Mouse (Mus musculus): Measurements from ENCODE around the gene Mysm1. TPM values are rescaled to one million over a fixed set of nuclear protein-coding genes. Genes with fewer than 3 reads are reported as not detected.

Gene Mysm1
- 26.4 and 30.6 TPM in 2 replicates for polyA plus RNA-seq (2015; fragmentation: Nextera tagmentation; extraction: Ambion mirVana)

- H3K9me3 ChIP-seq = no peaks in the 10 kb centered on the region
- peak within 1 kb of the TSS; percentile 76 for H3K4me2 ChIP-seq
- WGBS = under 1% methylated on average over 69 of the region's 69 CpGs
- peak within 1 kb of the TSS; percentile 85 for H3K27ac ChIP-seq
- peak; percentile 100 for ATAC-seq (replicated peaks)
- peak within 1 kb of the TSS; percentile 55 for H3K4me3 ChIP-seq
- peaks cover 28% of the 10 kb centered on the region for H3K4me1 ChIP-seq
- H3K36me3 ChIP-seq (replicated peaks) = peaks cover 3% of the 10 kb centered on the region
- H3K9ac ChIP-seq = peak within 1 kb of the TSS; percentile 73
- H3K27me3 ChIP-seq (replicated peaks) = no peaks in the 10 kb centered on the region
Observed at GRCm38 (mm10) chr4:94978590-94979499, at the start of gene Mysm1. Gene Mysm1, minus strand, starts transcription at chr4:94979100.

- ATAC-seq (replicated peaks) = peak; percentile 87
- no peak overlapping the region for H3K27ac ChIP-seq
- H3K4me2 ChIP-seq = peak overlapping the region; percentile 19; the same call in 1 of the 2 replicates
- no peaks in the 10 kb centered on the region for H3K36me3 ChIP-seq (replicated peaks)
- H3K27me3 ChIP-seq (replicated peaks) = no peaks in the 10 kb centered on the region
- no peak overlapping the region for H3K9ac ChIP-seq
- no peaks in the 10 kb centered on the region for H3K9me3 ChIP-seq
- H3K4me1 ChIP-seq = peaks cover 3% of the 10 kb centered on the region; the same call in 1 of the 2 replicates
- WGBS = 54% methylated on average over 16 of the region's 16 CpGs
- H3K4me3 ChIP-seq = no peak overlapping the region
Observed at GRCm38 (mm10) chr4:95025847-95026600, 47.1 kb upstream of the Mysm1 start.

- ATAC-seq (replicated peaks) = no peak
Observed at GRCm38 (mm10) chr4:95023350-95023953, 44.6 kb upstream of the Mysm1 start.

GRCm38 (mm10) chr4:95021649-95022637, 43.0 kb upstream of the Mysm1 start:
- no peak overlapping the region for H3K27ac ChIP-seq
- WGBS = 86% methylated on average over 12 of the region's 12 CpGs
- no peaks in the 10 kb centered on the region for H3K36me3 ChIP-seq (replicated peaks)
- no peaks in the 10 kb centered on the region for H3K27me3 ChIP-seq (replicated peaks)
- H3K4me1 ChIP-seq = peaks cover 3% of the 10 kb centered on the region; the same call in 1 of the 2 replicates
- H3K9ac ChIP-seq = no peak overlapping the region
- H3K4me3 ChIP-seq = no peak overlapping the region
- no peak for ATAC-seq (replicated peaks)
- H3K9me3 ChIP-seq = no peaks in the 10 kb centered on the region
- no peak overlapping the region for H3K4me2 ChIP-seq

More at GRCm38 (mm10) chr4:95023350-95023953, 44.6 kb upstream of the Mysm1 start:
- Histone ChIP-seq H3K9me3 (no peaks in the 10 kb centered on the region), H3K9ac (no peak overlapping the region), H3K27me3 (replicated peaks) (no peaks in the 10 kb centered on the region), H3K4me2 (no peak overlapping the region), H3K4me1 (peaks cover 3% of the 10 kb centered on the region; the same call in 1 of the 2 replicates), H3K36me3 (replicated peaks) (no peaks in the 10 kb centered on the region), H3K27ac (no peak overlapping the region), H3K4me3 (no peak overlapping the region)
- WGBS = 67% methylated on average over 12 of the region's 12 CpGs

- Histone ChIP-seq H3K36me3 (replicated peaks) (no peaks in the 10 kb centered on the region), H3K27ac (no peak overlapping the region), H3K9ac (no peak overlapping the region), H3K4me2 (no peak overlapping the region), H3K4me3 (no peak overlapping the region), H3K27me3 (replicated peaks) (no peaks in the 10 kb centered on the region), H3K4me1 (no peaks in the 10 kb centered on the region), H3K9me3 (no peaks in the 10 kb centered on the region)
- ATAC-seq (replicated peaks) = no peak
- WGBS = 85% methylated on average over 2 of the region's 2 CpGs
Observed at GRCm38 (mm10) chr4:95020201-95020600, 41.3 kb upstream of the Mysm1 start.

GRCm38 (mm10) chr4:95018221-95018620, 39.3 kb upstream of the Mysm1 start:
- Histone ChIP-seq H3K36me3 (replicated peaks) (no peaks in the 10 kb centered on the region), H3K4me1 (no peaks in the 10 kb centered on the region), H3K4me2 (no peak overlapping the region), H3K9ac (no peak overlapping the region), H3K4me3 (no peak overlapping the region), H3K9me3 (no peaks in the 10 kb centered on the region), H3K27ac (no peak overlapping the region), H3K27me3 (replicated peaks) (no peaks in the 10 kb centered on the region)
- no peak for ATAC-seq (replicated peaks)
- WGBS = 36% methylated on average over 7 of the region's 7 CpGs

GRCm38 (mm10) chr4:95012706-95013105, 33.8 kb upstream of the Mysm1 start:
- H3K9ac ChIP-seq = no peak overlapping the region
- WGBS = 65% methylated on average over 1 of the region's 1 CpGs
- no peaks in the 10 kb centered on the region for H3K36me3 ChIP-seq (replicated peaks)

GRCm38 (mm10) chr4:95012256-95012655, 33.4 kb upstream of the Mysm1 start:
- no peaks in the 10 kb centered on the region for H3K4me1 ChIP-seq
- no peak for ATAC-seq (replicated peaks)
- H3K9ac ChIP-seq = no peak overlapping the region
- no peak overlapping the region for H3K4me3 ChIP-seq
- H3K4me2 ChIP-seq = no peak overlapping the region
- H3K36me3 ChIP-seq (replicated peaks) = no peaks in the 10 kb centered on the region
- no peaks in the 10 kb centered on the region for H3K9me3 ChIP-seq
- H3K27ac ChIP-seq = no peak overlapping the region
- no peaks in the 10 kb centered on the region for H3K27me3 ChIP-seq (replicated peaks)

More at GRCm38 (mm10) chr4:95012706-95013105, 33.8 kb upstream of the Mysm1 start:
- Histone ChIP-seq H3K4me1 (no peaks in the 10 kb centered on the region), H3K27me3 (replicated peaks) (no peaks in the 10 kb centered on the region), H3K9me3 (no peaks in the 10 kb centered on the region), H3K4me2 (no peak overlapping the region), H3K27ac (no peak overlapping the region), H3K4me3 (no peak overlapping the region)
- no peak for ATAC-seq (replicated peaks)

- Histone ChIP-seq H3K9ac (no peak overlapping the region), H3K27me3 (replicated peaks) (no peaks in the 10 kb centered on the region), H3K4me3 (no peak overlapping the region), H3K4me1 (no peaks in the 10 kb centered on the region), H3K27ac (no peak overlapping the region), H3K9me3 (no peaks in the 10 kb centered on the region), H3K36me3 (replicated peaks) (no peaks in the 10 kb centered on the region), H3K4me2 (0 out of 2 replicates have a peak overlapping the region, but pooled peaks have one; percentile 20)
- WGBS = 43% methylated on average over 13 of the region's 13 CpGs
- peak; percentile 93 for ATAC-seq (replicated peaks)
Observed at GRCm38 (mm10) chr4:95008175-95009057, 29.5 kb upstream of the Mysm1 start.

GRCm38 (mm10) chr4:95007759-95008158, 28.9 kb upstream of the Mysm1 start:
- H3K27ac ChIP-seq = no peak overlapping the region
- H3K9me3 ChIP-seq = no peaks in the 10 kb centered on the region
- no peak overlapping the region for H3K4me3 ChIP-seq
- no peaks in the 10 kb centered on the region for H3K27me3 ChIP-seq (replicated peaks)
- no peak overlapping the region for H3K9ac ChIP-seq
- H3K4me2 ChIP-seq = no peak overlapping the region
- ATAC-seq (replicated peaks) = peak; percentile 59
- WGBS = 62% methylated on average over 8 of the region's 8 CpGs
- no peaks in the 10 kb centered on the region for H3K4me1 ChIP-seq
- H3K36me3 ChIP-seq (replicated peaks) = no peaks in the 10 kb centered on the region
